Mouse (Mus musculus) cerebellum, adult 2 months (tissue): ENCODE results near the gene Gm49383.

Experiments used
- CTCF ChIP-seq: fragments of 200-500 bp; IDR thresholded peaks from 2 replicates; pipeline ENCODE4 v1.5.1; 2011; ENCODE audit warnings: low read depth, mild to moderate bottlenecking, control low read depth, low read length, moderate library complexity, borderline replicate concordance; ENCODE audit not compliant: insufficient read depth
- POLR2A ChIP-seq: fragments of 200-500 bp; IDR thresholded peaks from 2 replicates; pipeline ENCODE4 v1.6.1; 2011; ENCODE audit warnings: low read length, control low read depth, borderline replicate concordance; ENCODE audit not compliant: insufficient read depth

DNA sequence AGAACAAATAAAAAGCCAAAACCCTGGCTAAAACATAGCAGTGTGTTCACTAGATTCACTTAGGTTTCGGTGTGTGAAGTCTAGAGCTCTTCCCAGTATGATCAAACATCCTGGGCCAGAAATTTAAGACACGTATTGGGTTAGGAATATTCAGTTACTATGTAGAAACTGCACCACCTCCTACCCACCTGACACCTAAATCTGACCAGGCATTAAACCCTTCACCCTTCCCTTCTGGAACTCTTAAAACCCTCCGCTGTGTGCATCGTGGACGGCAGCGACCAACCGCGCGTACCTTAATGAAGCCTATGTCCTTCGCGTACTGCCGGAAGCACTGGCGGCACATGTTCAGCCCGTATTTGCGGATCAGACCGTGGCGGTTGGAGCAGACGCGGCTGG is 38.5 kb downstream of the Gm49383 start:
- TF ChIP-seq CTCF (no peak), POLR2A (no peak)
